Mouse (Mus musculus): ENCODE measurements around the gene Zfp965.
"Not testable (repeated sequence)": the region's sequence is repeated elsewhere in the genome, so short reads cannot be mapped to it uniquely, and the experiment has no call there.

The Zfp965 gene

GRCm38 (mm10) chr2:175469685-175470084, at the start of gene Zfp965:
TSS of gene Zfp965 (plus strand) at chr2:175469985.
- DNase-seq = not testable (repeated sequence)

DNA sequence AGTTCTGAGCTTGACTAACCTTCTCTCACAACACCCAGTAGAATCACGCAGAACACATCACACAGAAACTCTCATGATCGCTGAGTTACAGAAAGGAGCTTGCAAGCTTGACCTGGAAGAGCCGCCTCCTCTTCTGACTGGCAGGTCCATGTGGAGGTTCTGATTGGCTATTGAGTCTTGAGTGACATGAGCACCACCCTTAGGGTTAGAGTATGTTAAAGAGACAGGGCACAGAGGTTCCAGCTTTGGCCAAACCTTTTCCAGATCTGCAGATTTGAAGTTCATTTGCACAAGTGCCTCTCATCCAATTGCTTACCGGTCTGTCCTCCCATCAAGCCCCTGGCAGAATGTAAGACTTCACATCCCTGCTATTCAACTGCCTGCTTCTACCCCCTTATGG, 34.1 kb upstream of the Zfp965 start, which contains the start of gene Gm4724:
Gene Gm4724 (minus strand): TSS at position 101 of the 400 bp plus-strand sequence.
- not testable (repeated sequence) for DNase-seq

Measured in kidney, postnatal 36 days (tissue).